Mouse (Mus musculus): Measurements from ENCODE around the gene Bricd5.

DNA sequence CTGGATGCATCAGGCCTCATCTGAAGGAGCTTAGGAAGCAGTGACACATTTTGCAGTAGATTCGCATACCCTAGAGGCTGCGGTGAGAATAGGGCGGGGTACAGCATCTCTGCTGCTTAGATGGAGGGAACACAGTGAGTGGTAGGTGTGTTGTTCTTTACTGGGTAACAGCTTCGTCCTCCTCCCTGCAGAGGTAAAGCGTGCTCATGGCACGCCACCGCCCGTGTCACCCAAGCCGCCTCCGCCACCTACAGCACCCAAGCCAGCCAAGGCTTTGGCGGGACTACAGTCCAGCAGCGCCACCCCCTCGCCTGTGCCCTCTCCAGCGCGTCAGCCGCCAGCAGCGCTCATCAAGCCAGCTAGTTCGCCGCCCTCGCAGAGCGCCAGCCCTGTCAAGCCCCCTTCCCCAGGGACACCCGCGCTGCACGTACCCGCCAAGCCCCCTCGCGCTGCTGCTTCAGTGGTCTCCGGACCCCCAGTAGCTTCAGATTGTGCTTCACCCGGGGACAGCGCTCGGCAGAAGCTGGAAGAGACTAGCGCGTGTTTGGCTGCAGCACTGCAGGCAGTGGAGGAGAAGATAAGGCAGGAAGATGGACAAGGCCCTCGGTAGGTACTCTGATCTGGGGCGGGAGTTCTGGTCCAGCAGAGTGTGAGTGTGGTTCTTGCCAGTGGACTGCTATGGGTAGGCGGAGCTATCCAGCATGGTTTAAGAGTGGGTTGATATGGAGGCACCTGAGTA, 32.8 kb downstream of the Bricd5 start:
- TF ChIP-seq CTCF (IDR thresholded peaks at IDR 0.05; ENCODE audit: low read depth, low read length) (no peak), GATA1 (IDR thresholded peaks at IDR 0.05; ENCODE audit: borderline replicate concordance, low read length) (no peak), POLR2AphosphoS5 (IDR thresholded peaks at IDR 0.05; ENCODE audit: insufficient replicate concordance, low read depth, low read length) (no peak), TAL1 (conservative IDR thresholded peaks at IDR 0.05; ENCODE audit: low read depth, low read length) (no peak), GATA2 (IDR thresholded peaks at IDR 0.05; ENCODE audit: borderline replicate concordance, low read depth, low read length) (no peak)

Measured in G1E (cell line).